Mouse (Mus musculus) heart, embryonic 12.5 days (tissue): ENCODE measurements around the gene Slc39a5. TPM values are rescaled to one million over a fixed set of nuclear protein-coding genes. Genes with fewer than 3 reads are reported as not detected.
A peak's percentile ranks its signal among the peaks of the same experiment; 100 is the strongest.

Experiments
- ATAC-seq: fragments of 200-750 bp; cut with Nextera tagmentation; 2 replicates; pipeline ENCODE4 v1.8.0; 2017; ENCODE audit warnings: moderate TSS enrichment, moderate library complexity; ENCODE audit not compliant: insufficient number of reproducible peaks, low FRiP score
- H3K27ac ChIP-seq: fragments of 300-500 bp; sonication (generic); 2 replicates; pipeline ENCODE4 v1.5.1; 2016; ENCODE audit warnings: mild to moderate bottlenecking, moderate library complexity; ENCODE audit not compliant: poor library complexity, severe bottlenecking
- H3K27me3 ChIP-seq: fragments of 300-500 bp; sonication (generic); replicated peaks from 2 replicates; pipeline ENCODE4 v1.6.1; 2016; ENCODE audit warnings: mild to moderate bottlenecking, moderate library complexity
- H3K36me3 ChIP-seq: fragments of 300-500 bp; sonication (generic); 2 replicates; pipeline ENCODE4 v1.6.1; 2016; ENCODE audit warnings: mild to moderate bottlenecking, moderate library complexity
- H3K4me1 ChIP-seq: fragments of 300-500 bp; sonication (generic); replicated peaks from 2 replicates; pipeline ENCODE4 v1.6.1; 2016; ENCODE audit warnings: mild to moderate bottlenecking
- H3K4me2 ChIP-seq: fragments of 300-500 bp; sonication (generic); 2 replicates; pipeline ENCODE4 v1.6.1; 2016; ENCODE audit warnings: mild to moderate bottlenecking, moderate library complexity
- H3K4me3 ChIP-seq: fragments of 300-500 bp; sonication (generic); 2 replicates; pipeline ENCODE4 v1.5.1; 2016; ENCODE audit warnings: mild to moderate bottlenecking
- H3K9ac ChIP-seq: fragments of 300-500 bp; sonication (generic); 2 replicates; pipeline ENCODE4 v1.6.1; 2016; ENCODE audit warnings: mild to moderate bottlenecking, moderate library complexity
- H3K9me3 ChIP-seq: fragments of 300-500 bp; sonication (generic); replicated peaks from 2 replicates; pipeline ENCODE4 v1.6.1; 2016; ENCODE audit warnings: mild to moderate bottlenecking, moderate library complexity
- WGBS: fragments of 180-500 bp; shearing (Covaris S2); methylation state at CpG from one replicate; pipeline ENCODE4 v1.1.7; 2016; 5-methylcytosine and 5-hydroxymethylcytosine counted together
- polyA plus RNA-seq: library from polyadenylated mRNA; unstranded; fragments of >200 nt; fragmentation: Nextera tagmentation; extraction: Ambion mirVana; gene quantifications from 2 replicates; pipeline ENCODE4 v1.2.1, GENCODE M21; 2016

Gene Slc39a5
- polyA plus RNA-seq, 1 experiment from 2014 or later = 0.42 TPM

DNA sequence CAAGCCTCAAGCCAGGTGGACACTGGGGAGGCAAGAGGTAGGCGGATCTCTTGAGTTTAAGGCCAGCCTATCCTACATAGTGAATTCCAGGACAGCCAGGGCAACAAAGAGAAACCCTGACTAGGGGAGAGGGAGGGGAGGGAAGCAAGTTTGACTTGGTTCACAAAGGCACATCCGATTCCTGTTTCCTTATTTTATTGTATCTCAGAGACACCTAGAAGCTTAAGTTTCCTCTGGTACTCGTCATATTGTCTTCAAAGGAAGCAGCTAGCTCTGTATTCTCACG is 9.5 kb upstream of the Slc39a5 start:
- H3K9ac ChIP-seq = peak overlapping the region; percentile 65
- H3K36me3 ChIP-seq = peaks cover 36% of the 10 kb centered on the region
- H3K4me2 ChIP-seq = peak overlapping the region; percentile 84
- H3K27me3 ChIP-seq = no peaks in the 10 kb centered on the region
- H3K27ac ChIP-seq = peak overlapping the region; percentile 94
- H3K4me3 ChIP-seq = peak overlapping the region; percentile 86
- WGBS = 21% methylated on average over 4 of the region's 4 CpGs
- H3K9me3 ChIP-seq = no peaks in the 10 kb centered on the region
- no peak for ATAC-seq
- peaks cover 49% of the 10 kb centered on the region for H3K4me1 ChIP-seq

DNA sequence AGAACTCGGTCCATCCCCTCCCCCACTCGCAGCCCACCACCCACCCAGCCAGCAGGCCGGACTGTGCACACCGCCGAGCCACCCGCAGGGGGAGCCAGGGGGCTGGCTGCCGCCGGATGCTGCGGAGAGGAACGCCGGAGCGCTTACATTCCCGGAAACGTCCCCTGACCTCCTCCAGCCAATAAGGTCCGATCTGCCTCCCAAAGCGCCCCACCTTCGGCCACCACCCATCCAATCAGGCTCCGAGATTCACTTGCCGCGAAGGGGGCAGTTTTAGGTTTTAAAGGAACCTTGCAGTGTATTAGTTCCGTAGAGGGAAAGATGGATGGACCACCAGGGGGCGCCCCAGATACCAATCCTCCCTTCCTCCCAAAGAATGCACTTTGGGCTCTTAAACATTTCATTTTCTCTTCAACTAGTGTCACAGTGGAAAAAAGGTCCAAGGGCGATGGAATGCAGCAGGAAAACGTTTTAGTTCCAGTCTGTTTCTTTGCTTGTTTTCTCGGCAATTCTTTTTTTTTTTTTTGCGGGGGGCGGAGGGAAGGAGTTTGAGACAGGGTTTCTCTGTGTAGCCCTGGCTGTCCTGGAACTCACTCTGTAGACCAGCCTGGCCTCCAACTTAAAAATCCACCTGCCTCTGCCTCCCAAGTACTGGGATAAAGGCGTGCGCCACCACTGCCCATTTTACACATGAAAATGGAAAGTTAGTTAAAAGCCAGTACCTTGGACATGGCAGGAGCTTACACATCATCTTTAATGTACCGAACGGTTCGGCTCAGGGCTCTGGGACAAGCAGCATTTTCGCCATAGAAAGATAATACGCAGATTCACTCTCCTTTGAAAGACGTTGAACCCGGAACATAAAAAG is 8.9 kb upstream of the Slc39a5 start:
- Histone ChIP-seq H3K9me3 (no peaks in the 10 kb centered on the region), H3K4me1 (peaks cover 47% of the 10 kb centered on the region), H3K27me3 (no peaks in the 10 kb centered on the region), H3K4me2 (peak overlapping the region; percentile 84), H3K9ac (peak overlapping the region; percentile 88), H3K4me3 (peak overlapping the region; percentile 86), H3K36me3 (peaks cover 32% of the 10 kb centered on the region), H3K27ac (peak overlapping the region; percentile 94)
- ATAC-seq = peak; percentile 91
- WGBS = 7% methylated on average over 36 of the region's 36 CpGs

GRCm38 (mm10) chr10:128408591-128409535 is 7.8 kb upstream of the Slc39a5 start:
- no peaks in the 10 kb centered on the region for H3K9me3 ChIP-seq
- H3K4me1 ChIP-seq = peaks cover 36% of the 10 kb centered on the region
- H3K9ac ChIP-seq = peak overlapping the region; percentile 88
- 15% methylated on average over 35 of the region's 35 CpGs for WGBS
- peak overlapping the region; percentile 58; the same call in 1 of the 2 replicates for H3K27ac ChIP-seq
- ATAC-seq = no peak
- H3K4me3 ChIP-seq = peak overlapping the region; percentile 86
- peaks cover 31% of the 10 kb centered on the region for H3K36me3 ChIP-seq
- H3K27me3 ChIP-seq = no peaks in the 10 kb centered on the region
- H3K4me2 ChIP-seq = peak overlapping the region; percentile 84

- H3K9ac ChIP-seq = no peak overlapping the region
- H3K4me1 ChIP-seq = peaks cover 9% of the 10 kb centered on the region
- H3K4me3 ChIP-seq = no peak overlapping the region
- H3K27me3 ChIP-seq = no peaks in the 10 kb centered on the region
- no peak for ATAC-seq
- peaks cover 32% of the 10 kb centered on the region for H3K36me3 ChIP-seq
- H3K4me2 ChIP-seq = no peak overlapping the region
- 82% methylated on average over 7 of the region's 7 CpGs for WGBS
- no peak overlapping the region for H3K27ac ChIP-seq
- no peaks in the 10 kb centered on the region for H3K9me3 ChIP-seq
These were observed 2.9 kb upstream of the Slc39a5 start for GRCm38 (mm10) chr10:128403931-128404330.

GRCm38 (mm10) chr10:128401638-128402037 is 609 bp upstream of the Slc39a5 start:
- WGBS = 77% methylated on average over 9 of the region's 9 CpGs
- H3K4me1 ChIP-seq = 0 out of 2 replicates have a peak, but pooled peaks cover 3% of the 10 kb centered on the region
- no peaks in the 10 kb centered on the region for H3K27me3 ChIP-seq
- no peaks in the 10 kb centered on the region for H3K9me3 ChIP-seq
- H3K9ac ChIP-seq = no peak overlapping the region
- H3K36me3 ChIP-seq = peaks cover 23% of the 10 kb centered on the region
- ATAC-seq = no peak
- no peak overlapping the region for H3K4me2 ChIP-seq
- no peak overlapping the region for H3K27ac ChIP-seq
- H3K4me3 ChIP-seq = no peak overlapping the region

DNA sequence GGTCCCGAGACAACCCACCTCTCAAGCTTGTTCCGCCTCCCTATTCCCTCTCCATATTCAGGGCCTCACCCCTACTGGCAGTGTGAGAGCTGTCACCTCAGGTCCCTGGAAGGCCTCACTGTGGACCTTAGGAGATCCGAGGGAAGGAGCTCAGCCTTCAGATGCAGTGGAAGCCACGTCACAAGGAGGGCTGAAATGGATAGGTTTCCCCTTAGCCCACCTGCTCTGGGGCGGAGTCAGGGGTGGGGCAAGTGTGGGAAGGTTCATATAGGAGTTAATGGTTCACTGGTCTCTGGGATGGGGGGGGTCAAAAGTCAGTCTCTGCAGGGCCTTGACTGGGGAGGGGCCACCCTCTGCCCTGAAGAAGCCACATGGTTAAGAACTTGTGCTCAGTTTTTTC is 691 bp downstream of the Slc39a5 start:
- Histone ChIP-seq H3K9me3 (no peaks in the 10 kb centered on the region), H3K27me3 (no peaks in the 10 kb centered on the region), H3K4me1 (0 out of 2 replicates have a peak, but pooled peaks cover 3% of the 10 kb centered on the region), H3K4me3 (no peak overlapping the region), H3K27ac (no peak overlapping the region), H3K4me2 (no peak overlapping the region), H3K36me3 (peaks cover 18% of the 10 kb centered on the region), H3K9ac (no peak overlapping the region)
- ATAC-seq = peak; percentile 11; the same call in 1 of the 2 replicates
- WGBS = 30% methylated on average over 5 of the region's 5 CpGs

GRCm38 (mm10) chr10:128397466-128397865 is 3.6 kb downstream of the Slc39a5 start:
- Histone ChIP-seq H3K36me3 (peaks cover 32% of the 10 kb centered on the region), H3K9ac (no peak overlapping the region)

DNA sequence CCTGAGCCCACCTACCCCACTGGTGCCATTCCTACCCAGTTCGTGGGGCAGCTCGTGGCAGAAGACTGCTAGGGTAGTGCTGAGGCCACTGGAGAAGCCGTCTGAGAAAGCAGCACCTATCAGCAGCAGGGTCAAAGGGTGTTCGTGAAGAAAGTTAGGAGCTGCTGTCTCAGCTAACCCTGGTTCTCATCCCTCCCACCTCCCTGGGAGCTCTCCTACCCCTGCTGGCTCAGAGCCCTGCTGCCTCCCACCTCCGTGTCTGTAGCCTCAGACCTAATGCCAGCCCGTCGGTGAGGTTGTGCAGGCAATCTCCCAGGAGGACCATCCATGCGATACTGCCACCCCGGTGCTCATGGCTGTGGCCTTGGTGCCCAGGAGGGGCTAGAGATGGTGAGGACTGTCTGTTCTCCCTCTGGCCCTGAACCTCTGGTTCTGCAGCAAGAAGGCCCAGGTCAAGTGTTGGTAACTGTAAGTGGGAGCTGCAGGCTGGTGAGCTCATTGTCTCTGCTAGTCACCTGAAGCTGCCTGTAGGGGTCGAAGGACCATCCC is 4.2 kb downstream of the Slc39a5 start:
- H3K9ac ChIP-seq = no peak overlapping the region
- ATAC-seq = no peak
- no peak overlapping the region for H3K4me3 ChIP-seq
- WGBS = 57% methylated on average over 10 of the region's 10 CpGs
- H3K27ac ChIP-seq = no peak overlapping the region
- H3K4me2 ChIP-seq = no peak overlapping the region
- peaks cover 39% of the 10 kb centered on the region for H3K36me3 ChIP-seq
- no peaks in the 10 kb centered on the region for H3K9me3 ChIP-seq
- H3K4me1 ChIP-seq = 0 out of 2 replicates have a peak, but pooled peaks cover 6% of the 10 kb centered on the region
- H3K27me3 ChIP-seq = no peaks in the 10 kb centered on the region

More at GRCm38 (mm10) chr10:128397466-128397865, 3.6 kb downstream of the Slc39a5 start:
- Histone ChIP-seq H3K4me3 (no peak overlapping the region), H3K27ac (no peak overlapping the region), H3K4me2 (no peak overlapping the region), H3K9me3 (no peaks in the 10 kb centered on the region), H3K4me1 (0 out of 2 replicates have a peak, but pooled peaks cover 3% of the 10 kb centered on the region), H3K27me3 (no peaks in the 10 kb centered on the region)
- ATAC-seq = no peak
- 75% methylated on average over 7 of the region's 7 CpGs for WGBS

GRCm38 (mm10) chr10:128396017-128396673 is 4.9 kb downstream of the Slc39a5 start:
- no peak for ATAC-seq
- no peaks in the 10 kb centered on the region for H3K9me3 ChIP-seq
- WGBS = 56% methylated on average over 11 of the region's 11 CpGs
- H3K9ac ChIP-seq = no peak overlapping the region
- no peak overlapping the region for H3K4me2 ChIP-seq
- H3K27me3 ChIP-seq = no peaks in the 10 kb centered on the region
- no peak overlapping the region for H3K4me3 ChIP-seq
- H3K4me1 ChIP-seq = peaks cover 10% of the 10 kb centered on the region
- peaks cover 44% of the 10 kb centered on the region for H3K36me3 ChIP-seq
- H3K27ac ChIP-seq = no peak overlapping the region

GRCm38 (mm10) chr10:128391850-128392249 is 9.2 kb downstream of the Slc39a5 start:
- WGBS = 56% methylated on average over 6 of the region's 6 CpGs
- 0 out of 2 replicates have a peak overlapping the region, but pooled peaks have one; percentile 9 for H3K9ac ChIP-seq
- H3K27ac ChIP-seq = no peak overlapping the region
- peaks cover 11% of the 10 kb centered on the region for H3K4me1 ChIP-seq
- no peaks in the 10 kb centered on the region for H3K9me3 ChIP-seq
- ATAC-seq = no peak
- peaks cover 85% of the 10 kb centered on the region for H3K36me3 ChIP-seq
- no peak overlapping the region for H3K4me3 ChIP-seq
- no peaks in the 10 kb centered on the region for H3K27me3 ChIP-seq
- no peak overlapping the region for H3K4me2 ChIP-seq
